Mouse (Mus musculus): ENCODE measurements around the gene Ring1. TPM values are rescaled to one million over a fixed set of nuclear protein-coding genes. Genes with fewer than 3 reads are reported as not detected.

Gene Ring1
- total RNA-seq (2021): 10 to 100 TPM; 16.5 to 17.6 TPM

GRCm38 (mm10) chr17:34024317-34024821, at the start of gene Ring1:
Gene Ring1 (minus strand): TSS chr17:34024680.
- intact Hi-C loops (cut with DNase I): no loop called here
- peak; percentile 91 to 92 for DNase-seq

- DNase-seq: no peak
- intact Hi-C loops (cut with DNase I): no loop called here
These were observed 47.6 kb upstream of the Ring1 start for GRCm38 (mm10) chr17:34072091-34072490.

GRCm38 (mm10) chr17:34068864-34069263, 44.4 kb upstream of the Ring1 start:
- DNase-seq: no peak
- intact Hi-C loops (cut with DNase I): no loop called here

GRCm38 (mm10) chr17:34057224-34057623, 32.7 kb upstream of the Ring1 start:
- DNase-seq: no peak
- intact Hi-C loops (cut with DNase I): no loop called here

- intact Hi-C loops (cut with DNase I): no loop called here
- DNase-seq: no peak
These were observed 23.0 kb upstream of the Ring1 start for GRCm38 (mm10) chr17:34047404-34048050.

- intact Hi-C loops (cut with DNase I): no loop called here
These were observed 21.5 kb upstream of the Ring1 start for GRCm38 (mm10) chr17:34045941-34046340.

GRCm38 (mm10) chr17:34039562-34040450, 15.3 kb upstream of the Ring1 start:
- DNase-seq: peak; percentile 69 to 76

More at GRCm38 (mm10) chr17:34045941-34046340, 21.5 kb upstream of the Ring1 start:
- no peak for DNase-seq

GRCm38 (mm10) chr17:34038878-34039561, 14.5 kb upstream of the Ring1 start, which contains the start of gene Col11a2:
Gene Col11a2 (plus strand): TSS chr17:34039437.
- DNase-seq: peak in 1 of 2 experiments; percentile 11
- intact Hi-C loops (cut with DNase I): no loop called here

More at GRCm38 (mm10) chr17:34039562-34040450, 15.3 kb upstream of the Ring1 start:
- intact Hi-C loops (cut with DNase I): no loop called here

- intact Hi-C loops (cut with DNase I): no loop called here
- peak in 1 of 2 experiments; percentile 15 for DNase-seq
These were observed 14.0 kb upstream of the Ring1 start for GRCm38 (mm10) chr17:34038440-34038839.

GRCm38 (mm10) chr17:34037241-34037640, 12.8 kb upstream of the Ring1 start:
- no peak for DNase-seq
- intact Hi-C loops (cut with DNase I): no loop called here

- DNase-seq: peak; percentile 34 to 59
These were observed 12.2 kb upstream of the Ring1 start for GRCm38 (mm10) chr17:34036647-34037046.

GRCm38 (mm10) chr17:34035517-34035916, 11.0 kb upstream of the Ring1 start:
- intact Hi-C loops (cut with DNase I): no loop called here

More at GRCm38 (mm10) chr17:34036647-34037046, 12.2 kb upstream of the Ring1 start:
- intact Hi-C loops (cut with DNase I): no loop called here

GRCm38 (mm10) chr17:34034064-34034463, 9.6 kb upstream of the Ring1 start:
- intact Hi-C loops (cut with DNase I): loop anchor here (5.0 kb wide), 1 partner anchor 83 kb away; the partner anchor contains the start of gene H2-DMa
- DNase-seq: peak; percentile 86

More at GRCm38 (mm10) chr17:34035517-34035916, 11.0 kb upstream of the Ring1 start:
- DNase-seq: no peak

GRCm38 (mm10) chr17:34033441-34033840, 9.0 kb upstream of the Ring1 start:
- peak in 1 of 2 experiments; percentile 17 for DNase-seq
- intact Hi-C loops (cut with DNase I): loop anchor here (5.0 kb wide), 1 partner anchor 84 kb away; the partner anchor contains the start of gene H2-DMa

GRCm38 (mm10) chr17:34032806-34033205, 8.3 kb upstream of the Ring1 start:
- DNase-seq: peak in 1 of 2 experiments; percentile 27
- intact Hi-C loops (cut with DNase I): loop anchor here (5.0 kb wide), 1 partner anchor 84 kb away; the partner anchor contains the start of gene H2-DMa

- intact Hi-C loops (cut with DNase I): loop anchor here (5.0 kb wide), 1 partner anchor 85 kb away; the partner anchor contains the start of gene H2-DMa
- no peak for DNase-seq
These were observed 7.7 kb upstream of the Ring1 start for GRCm38 (mm10) chr17:34032174-34032632.

GRCm38 (mm10) chr17:34031465-34032173, 7.1 kb upstream of the Ring1 start, which contains the start of the genes Slc39a7 and Rxrb:
Gene Slc39a7 (minus strand): TSS chr17:34031682.
Gene Rxrb (plus strand): TSS chr17:34031812.
- intact Hi-C loops (cut with DNase I): loop anchor here (5.0 kb wide), 1 partner anchor 86 kb away; the partner anchor contains the start of gene H2-DMa
- peak; percentile 99 to 100 for DNase-seq

- DNase-seq: no peak
- intact Hi-C loops (cut with DNase I): loop anchor here (5.0 kb wide), 1 partner anchor 86 kb away; the partner anchor contains the start of gene H2-DMa
These were observed 6.4 kb upstream of the Ring1 start for GRCm38 (mm10) chr17:34030861-34031326.
